Mouse (Mus musculus) liver, adult 2 months (tissue): ENCODE data around the gene Pip5k1a. TPM values are rescaled to one million over a fixed set of nuclear protein-coding genes. Genes with fewer than 3 reads are reported as not detected.

Experiments
- DNase-seq: peaks from one replicate; pipeline ENCODE4 v3.0.0-alpha.2; 2011; ENCODE audit warnings: low read depth, low spot score; ENCODE audit errors: extremely low read depth
- H3K27ac ChIP-seq: fragments of 200-500 bp; replicated peaks from 2 replicates; pipeline ENCODE4 v1.5.1; 2012; ENCODE audit warnings: low read depth, mild to moderate bottlenecking, control low read depth, inconsistent platforms, low read length; ENCODE audit not compliant: insufficient read depth
- H3K27me3 ChIP-seq: fragments of 200-500 bp; 2 replicates; pipeline ENCODE4 v1.6.1; 2012; ENCODE audit warnings: mild to moderate bottlenecking, moderate library complexity, low read length, inconsistent platforms; ENCODE audit not compliant: control insufficient read depth, insufficient read depth
- H3K36me3 ChIP-seq: fragments of 200-500 bp; 2 replicates; pipeline ENCODE4 v1.6.1; 2012; ENCODE audit warnings: low read length, inconsistent platforms; ENCODE audit not compliant: control insufficient read depth, insufficient read depth
- H3K4me1 ChIP-seq: fragments of 200-500 bp; 2 replicates; pipeline ENCODE4 v1.6.1; 2011; ENCODE audit warnings: low read length; ENCODE audit not compliant: control insufficient read depth, insufficient read depth
- H3K4me3 ChIP-seq: fragments of 200-500 bp; 2 replicates; pipeline ENCODE4 v1.5.1; 2011; ENCODE audit warnings: low read depth, mild to moderate bottlenecking, control low read depth, low read length, moderate library complexity; ENCODE audit not compliant: insufficient read depth
- H3K79me2 ChIP-seq: fragments of 200-500 bp; 2 replicates; pipeline ENCODE4 v1.6.1; 2012; ENCODE audit warnings: inconsistent platforms, mild to moderate bottlenecking, low read length, moderate library complexity; ENCODE audit not compliant: control insufficient read depth, insufficient read depth
- H3K9ac ChIP-seq: fragments of 200-500 bp; 2 replicates; pipeline ENCODE4 v1.6.1; 2012; ENCODE audit warnings: low read depth, mild to moderate bottlenecking, control low read depth, inconsistent platforms, low read length
- CTCF ChIP-seq: fragments of 200-500 bp; IDR thresholded peaks from 2 replicates; pipeline ENCODE4 v1.5.1; 2011; ENCODE audit warnings: low read depth, low read length, control low read depth
- POLR2A ChIP-seq: fragments of 200-500 bp; IDR thresholded peaks from 2 replicates; pipeline ENCODE4 v1.6.1; 2011; ENCODE audit warnings: low read length, control low read depth; ENCODE audit not compliant: insufficient read depth; ENCODE audit errors: extremely low read depth
- WGBS: fragments of 180-500 bp; shearing (Covaris S2); methylation state at CpG from one replicate; pipeline ENCODE4 v1.1.7; 2018; 5-methylcytosine and 5-hydroxymethylcytosine counted together
- polyA plus RNA-seq: library from polyadenylated mRNA; depleted of rRNA; stranded (reverse); fragments of >200 nt; gene quantifications from 2 replicates; pipeline ENCODE4 v1.2.3, GENCODE M21; 2012
- total RNA-seq: library from RNA; depleted of rRNA; stranded (reverse); fragments of >200 nt; gene quantifications from 2 replicates; pipeline ENCODE4 v1.2.3, GENCODE M21; 2014

Pip5k1a gene
- total and polyA plus RNA-seq, 2 experiments, result 4.5 to 6.7 TPM

DNA sequence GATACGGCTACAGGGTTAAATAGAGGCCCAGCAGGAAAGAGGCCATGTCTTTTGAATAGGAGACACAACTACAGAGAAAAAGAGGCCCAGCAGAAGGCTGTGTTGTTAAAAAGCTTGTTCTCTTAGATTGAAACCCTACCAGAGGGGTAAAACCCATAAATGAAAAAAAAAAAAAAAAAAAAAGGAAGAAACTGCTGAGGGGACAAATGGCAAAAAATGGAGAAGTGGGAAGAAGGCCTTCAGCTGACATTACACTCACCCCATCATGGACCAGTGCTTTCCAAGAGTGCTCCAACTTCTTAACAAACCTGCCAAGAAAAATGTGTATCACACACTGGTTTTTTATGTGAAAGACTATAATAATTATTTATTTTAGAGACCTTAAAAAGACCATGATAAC is 41.2 kb downstream of the Pip5k1a start:
- no peak overlapping the region for H3K27ac ChIP-seq
- H3K27me3 ChIP-seq, result no peaks in the 10 kb centered on the region
- H3K79me2 ChIP-seq, result no peaks in the 10 kb centered on the region
- no peaks in the 10 kb centered on the region for H3K4me1 ChIP-seq
- DNase-seq, result no peak
- 94% methylated on average over 1 of the region's 1 CpGs for WGBS
- H3K36me3 ChIP-seq, result peaks cover 55% of the 10 kb centered on the region
- no peak overlapping the region for H3K9ac ChIP-seq
- TF ChIP-seq POLR2A (no peak), CTCF (no peak)
- no peak overlapping the region for H3K4me3 ChIP-seq

- no peak overlapping the region for H3K27ac ChIP-seq
- H3K4me3 ChIP-seq, result no peak overlapping the region
- H3K9ac ChIP-seq, result no peak overlapping the region
- no peak for TF ChIP-seq CTCF
- no peak for TF ChIP-seq POLR2A
- H3K79me2 ChIP-seq, result no peaks in the 10 kb centered on the region
- H3K36me3 ChIP-seq, result peaks cover 58% of the 10 kb centered on the region
- no peaks in the 10 kb centered on the region for H3K27me3 ChIP-seq
- DNase-seq, result no peak
- WGBS, result 96% methylated on average over 4 of the region's 4 CpGs
- H3K4me1 ChIP-seq, result no peaks in the 10 kb centered on the region
Observed at GRCm38 (mm10) chr3:95063741-95064140, 43.0 kb downstream of the Pip5k1a start.

- Histone ChIP-seq H3K27ac (no peak overlapping the region), H3K4me3 (no peak overlapping the region), H3K36me3 (peaks cover 35% of the 10 kb centered on the region), H3K4me1 (no peaks in the 10 kb centered on the region; the same call in 1 of the 2 replicates), H3K9ac (no peak overlapping the region), H3K79me2 (no peaks in the 10 kb centered on the region), H3K27me3 (no peaks in the 10 kb centered on the region)
- 94% methylated on average over 8 of the region's 8 CpGs for WGBS
- TF ChIP-seq POLR2A (no peak), CTCF (no peak)
- DNase-seq, result no peak
Observed at GRCm38 (mm10) chr3:95058078-95058477, 48.7 kb downstream of the Pip5k1a start.

GRCm38 (mm10) chr3:95056275-95056674 is 50.5 kb downstream of the Pip5k1a start:
- 83% methylated on average over 7 of the region's 7 CpGs for WGBS
- Histone ChIP-seq H3K4me3 (no peak overlapping the region), H3K79me2 (no peaks in the 10 kb centered on the region), H3K27ac (no peak overlapping the region), H3K4me1 (no peaks in the 10 kb centered on the region; the same call in 1 of the 2 replicates), H3K27me3 (no peaks in the 10 kb centered on the region), H3K9ac (no peak overlapping the region), H3K36me3 (peaks cover 23% of the 10 kb centered on the region)
- TF ChIP-seq CTCF (no peak), POLR2A (no peak)
- DNase-seq, result no peak

GRCm38 (mm10) chr3:95054481-95055260 is 52.1 kb downstream of the Pip5k1a start:
- no peak overlapping the region for H3K4me3 ChIP-seq
- no peak for DNase-seq
- no peaks in the 10 kb centered on the region; the same call in 1 of the 2 replicates for H3K4me1 ChIP-seq

GRCm38 (mm10) chr3:95053701-95054100 is 53.0 kb downstream of the Pip5k1a start:
- no peak overlapping the region for H3K4me3 ChIP-seq
- 34% methylated on average over 3 of the region's 3 CpGs for WGBS
- no peak overlapping the region for H3K9ac ChIP-seq
- H3K36me3 ChIP-seq, result peaks cover 3% of the 10 kb centered on the region; the same call in 1 of the 2 replicates
- H3K27ac ChIP-seq, result no peak overlapping the region
- DNase-seq, result peak; percentile 33
- H3K79me2 ChIP-seq, result no peaks in the 10 kb centered on the region
- no peaks in the 10 kb centered on the region for H3K27me3 ChIP-seq
- no peaks in the 10 kb centered on the region; the same call in 1 of the 2 replicates for H3K4me1 ChIP-seq
- TF ChIP-seq POLR2A (no peak), CTCF (peak; percentile 60)

More at GRCm38 (mm10) chr3:95054481-95055260, 52.1 kb downstream of the Pip5k1a start:
- Histone ChIP-seq H3K79me2 (no peaks in the 10 kb centered on the region), H3K27ac (no peak overlapping the region), H3K36me3 (peaks cover 12% of the 10 kb centered on the region), H3K9ac (no peak overlapping the region), H3K27me3 (no peaks in the 10 kb centered on the region)
- WGBS, result 43% methylated on average over 10 of the region's 10 CpGs
- TF ChIP-seq CTCF, result no peak
- no peak for TF ChIP-seq POLR2A
